Mouse (Mus musculus) midbrain, postnatal 0 days (tissue): Measurements from ENCODE around the gene Thsd4. TPM values are rescaled to one million over a fixed set of nuclear protein-coding genes. Genes with fewer than 3 reads are reported as not detected.

Experiments
- ATAC-seq: fragments of 200-750 bp; cut with Nextera tagmentation; 2 replicates; pipeline ENCODE4 v1.8.0; 2017; ENCODE audit warnings: moderate number of reproducible peaks, mild to moderate bottlenecking, moderate TSS enrichment, moderate library complexity; ENCODE audit not compliant: low FRiP score
- DNase-seq: peaks from one replicate; pipeline ENCODE4 v3.0.0-alpha.2; 2015; ENCODE audit warnings: low spot score
- H3K27ac ChIP-seq: fragments of 300-500 bp; sonication (generic); 2 replicates; pipeline ENCODE4 v1.5.1; 2014; ENCODE audit warnings: low read depth, mild to moderate bottlenecking, low read length, mixed read lengths
- H3K27me3 ChIP-seq: fragments of 300-500 bp; sonication (generic); 2 replicates; pipeline ENCODE4 v1.6.1; 2014; ENCODE audit warnings: low read length, control low read depth, mixed read lengths; ENCODE audit not compliant: insufficient read depth
- H3K36me3 ChIP-seq: fragments of 300-500 bp; sonication (generic); 2 replicates; pipeline ENCODE4 v1.6.1; 2014; ENCODE audit warnings: low read length, control low read depth, mixed read lengths; ENCODE audit not compliant: insufficient read depth
- H3K4me1 ChIP-seq: fragments of 300-500 bp; sonication (generic); 2 replicates; pipeline ENCODE4 v1.6.1; 2014; ENCODE audit warnings: mild to moderate bottlenecking, control low read depth, antibody characterized with exemption, low read length, mixed read lengths; ENCODE audit not compliant: insufficient read depth
- H3K4me2 ChIP-seq: fragments of 300-500 bp; sonication (generic); 2 replicates; pipeline ENCODE4 v1.6.1; 2014; ENCODE audit warnings: low read depth, mild to moderate bottlenecking, low read length, mixed read lengths; ENCODE audit not compliant: poor library complexity, severe bottlenecking
- H3K4me3 ChIP-seq: fragments of 300-500 bp; sonication (generic); 2 replicates; pipeline ENCODE4 v1.5.1; 2014; ENCODE audit warnings: low read depth, mild to moderate bottlenecking, low read length, moderate library complexity
- H3K9ac ChIP-seq: fragments of 300-500 bp; sonication (generic); replicated peaks from 2 replicates; pipeline ENCODE4 v1.6.1; 2014; ENCODE audit warnings: mild to moderate bottlenecking, low read length, moderate library complexity, mixed read lengths; ENCODE audit not compliant: poor library complexity, severe bottlenecking
- H3K9me3 ChIP-seq: fragments of 300-500 bp; sonication (generic); 2 replicates; pipeline ENCODE4 v1.6.1; 2016; ENCODE audit warnings: low read length, control low read depth
- CTCF ChIP-seq: IDR thresholded peaks from 2 replicates; pipeline ENCODE4 v1.5.1; 2016; ENCODE audit warnings: antibody characterized with exemption, mild to moderate bottlenecking
- WGBS: fragments of 180-500 bp; shearing (Covaris S2); extraction: QIAGEN DNeasy Blood & Tissue Kit; methylation state at CpG from one replicate; pipeline ENCODE4 v1.1.7; 2014; 5-methylcytosine and 5-hydroxymethylcytosine counted together
- polyA plus RNA-seq: library from polyadenylated mRNA; unstranded; fragments of >200 nt; fragmentation: Nextera tagmentation; extraction: Ambion mirVana; gene quantifications from 2 replicates; pipeline ENCODE4 v1.2.1, GENCODE M21; 2015
- total RNA-seq: library from RNA; depleted of rRNA; stranded (reverse); fragments of >200 nt; gene quantifications from 2 replicates; pipeline ENCODE4 v1.2.3, GENCODE M21; 2014

The Thsd4 gene
- total and polyA plus RNA-seq, 2 experiments from 2014 or later = 4.8 to 23.6 TPM

GRCm38 (mm10) chr9:60266583-60267272, 255.1 kb downstream of the Thsd4 start:
- TF ChIP-seq CTCF = no peak
- no peak overlapping the region for H3K9ac ChIP-seq
- peak overlapping the region; percentile 44 for H3K27ac ChIP-seq
- H3K4me2 ChIP-seq = no peak overlapping the region
- no peak overlapping the region for H3K4me3 ChIP-seq
- DNase-seq (peak; percentile 75), ATAC-seq (peak; percentile 69; the same call in 1 of the 2 replicates)
- H3K36me3 ChIP-seq = no peaks in the 10 kb centered on the region
- H3K27me3 ChIP-seq = no peaks in the 10 kb centered on the region
- 21% methylated on average over 15 of the region's 15 CpGs for WGBS
- H3K4me1 ChIP-seq = peaks cover 9% of the 10 kb centered on the region; the same call in 1 of the 2 replicates
- no peaks in the 10 kb centered on the region for H3K9me3 ChIP-seq

GRCm38 (mm10) chr9:60264586-60265325, 257.1 kb downstream of the Thsd4 start:
- ATAC-seq = no peak
- Histone ChIP-seq H3K36me3 (no peaks in the 10 kb centered on the region), H3K27ac (no peak overlapping the region), H3K9ac (no peak overlapping the region), H3K4me3 (no peak overlapping the region), H3K4me1 (peaks cover 9% of the 10 kb centered on the region; the same call in 1 of the 2 replicates), H3K4me2 (no peak overlapping the region), H3K27me3 (no peaks in the 10 kb centered on the region), H3K9me3 (no peaks in the 10 kb centered on the region)
- WGBS = 58% methylated on average over 10 of the region's 10 CpGs
- TF ChIP-seq CTCF = no peak
- DNase-seq = peak; percentile 29

- H3K9me3 ChIP-seq = no peaks in the 10 kb centered on the region
- no peak overlapping the region for H3K4me3 ChIP-seq
- no peak for TF ChIP-seq CTCF
- DNase-seq (no peak), ATAC-seq (no peak)
- peaks cover 9% of the 10 kb centered on the region; the same call in 1 of the 2 replicates for H3K4me1 ChIP-seq
- H3K27ac ChIP-seq = no peak overlapping the region
- WGBS = 80% methylated on average over 6 of the region's 6 CpGs
- no peak overlapping the region for H3K9ac ChIP-seq
- H3K27me3 ChIP-seq = no peaks in the 10 kb centered on the region
- no peaks in the 10 kb centered on the region for H3K36me3 ChIP-seq
- H3K4me2 ChIP-seq = no peak overlapping the region
Observed at GRCm38 (mm10) chr9:60262515-60263140, 259.2 kb downstream of the Thsd4 start.

- DNase-seq (peak; percentile 72), ATAC-seq (no peak)
- TF ChIP-seq CTCF = no peak
Observed at GRCm38 (mm10) chr9:60259626-60260025, 262.2 kb downstream of the Thsd4 start.

GRCm38 (mm10) chr9:60251765-60252164, 270.1 kb downstream of the Thsd4 start:
- no peaks in the 10 kb centered on the region for H3K36me3 ChIP-seq
- H3K9ac ChIP-seq = no peak overlapping the region
- TF ChIP-seq CTCF = peak; percentile 76
- H3K4me2 ChIP-seq = no peak overlapping the region
- H3K9me3 ChIP-seq = no peaks in the 10 kb centered on the region
- no peaks in the 10 kb centered on the region for H3K27me3 ChIP-seq
- peak; percentile 72 for DNase-seq
- H3K27ac ChIP-seq = no peak overlapping the region
- H3K4me3 ChIP-seq = no peak overlapping the region
- no peaks in the 10 kb centered on the region for H3K4me1 ChIP-seq
- WGBS = 56% methylated on average over 3 of the region's 3 CpGs
- no peak for ATAC-seq

More at GRCm38 (mm10) chr9:60259626-60260025, 262.2 kb downstream of the Thsd4 start:
- H3K9ac ChIP-seq = no peak overlapping the region
- H3K4me1 ChIP-seq = no peaks in the 10 kb centered on the region
- no peak overlapping the region for H3K4me3 ChIP-seq
- H3K36me3 ChIP-seq = no peaks in the 10 kb centered on the region
- no peaks in the 10 kb centered on the region for H3K9me3 ChIP-seq
- 50% methylated on average over 13 of the region's 13 CpGs for WGBS
- H3K4me2 ChIP-seq = no peak overlapping the region
- H3K27me3 ChIP-seq = no peaks in the 10 kb centered on the region
- no peak overlapping the region for H3K27ac ChIP-seq

- no peak overlapping the region for H3K9ac ChIP-seq
- H3K4me1 ChIP-seq = no peaks in the 10 kb centered on the region
- DNase-seq = no peak
- H3K27ac ChIP-seq = no peak overlapping the region
- no peak for ATAC-seq
- no peaks in the 10 kb centered on the region for H3K27me3 ChIP-seq
- no peak for TF ChIP-seq CTCF
- H3K4me3 ChIP-seq = no peak overlapping the region
- H3K4me2 ChIP-seq = no peak overlapping the region
- no peaks in the 10 kb centered on the region for H3K36me3 ChIP-seq
- H3K9me3 ChIP-seq = no peaks in the 10 kb centered on the region
Observed at GRCm38 (mm10) chr9:60250403-60250802, 271.4 kb downstream of the Thsd4 start.
